Mouse (Mus musculus) small intestine, adult 2 months (tissue): ENCODE measurements around the gene Ccdc152. TPM values are rescaled to one million over a fixed set of nuclear protein-coding genes. Genes with fewer than 3 reads are reported as not detected.

Experiments
- H3K27ac ChIP-seq: fragments of 200-500 bp; 2 replicates; pipeline ENCODE4 v1.5.1; 2012; ENCODE audit warnings: low read depth, low read length, control low read depth, inconsistent platforms; ENCODE audit not compliant: insufficient read depth
- H3K27me3 ChIP-seq: fragments of 200-500 bp; 2 replicates; pipeline ENCODE4 v1.6.1; 2012; ENCODE audit warnings: mild to moderate bottlenecking, moderate library complexity, low read length, inconsistent platforms; ENCODE audit not compliant: control insufficient read depth, insufficient read depth
- H3K36me3 ChIP-seq: fragments of 200-500 bp; 2 replicates; pipeline ENCODE4 v1.6.1; 2012; ENCODE audit warnings: mild to moderate bottlenecking, low read length, control low read depth, inconsistent platforms; ENCODE audit not compliant: control insufficient read depth, insufficient read depth
- H3K4me1 ChIP-seq: fragments of 200-500 bp; 2 replicates; pipeline ENCODE4 v1.6.1; 2012; ENCODE audit warnings: low read length, inconsistent platforms, mixed read lengths; ENCODE audit not compliant: control insufficient read depth, insufficient read depth, insufficient read length
- H3K4me3 ChIP-seq: fragments of 200-500 bp; 2 replicates; pipeline ENCODE4 v1.5.1; 2012; ENCODE audit warnings: low read depth, mild to moderate bottlenecking, control low read depth, inconsistent platforms, low read length, moderate library complexity
- CTCF ChIP-seq: fragments of 200-500 bp; IDR thresholded peaks from 2 replicates; pipeline ENCODE4 v1.5.1; 2012; ENCODE audit warnings: low read depth, mild to moderate bottlenecking, control low read depth, inconsistent platforms, low read length, moderate library complexity, mixed read lengths; ENCODE audit not compliant: insufficient replicate concordance, insufficient read length; ENCODE audit errors: extremely low read depth
- POLR2A ChIP-seq: fragments of 200-500 bp; IDR thresholded peaks from 2 replicates; pipeline ENCODE4 v1.6.1; 2012; ENCODE audit warnings: low read depth, mild to moderate bottlenecking, control low read depth, inconsistent platforms, low read length, moderate library complexity
- WGBS: fragments of 180-500 bp; shearing (Covaris S2); methylation state at CpG from one replicate; pipeline ENCODE4 v1.1.7; 2018; 5-methylcytosine and 5-hydroxymethylcytosine counted together
- polyA plus RNA-seq: library from polyadenylated mRNA; depleted of rRNA; stranded (reverse); fragments of >200 nt; gene quantifications from 2 replicates; pipeline ENCODE4 v1.2.3, GENCODE M21; 2012; rRNA removed

The Ccdc152 gene
- 0.09 and 2.5 TPM in 2 replicates for polyA plus RNA-seq

DNA sequence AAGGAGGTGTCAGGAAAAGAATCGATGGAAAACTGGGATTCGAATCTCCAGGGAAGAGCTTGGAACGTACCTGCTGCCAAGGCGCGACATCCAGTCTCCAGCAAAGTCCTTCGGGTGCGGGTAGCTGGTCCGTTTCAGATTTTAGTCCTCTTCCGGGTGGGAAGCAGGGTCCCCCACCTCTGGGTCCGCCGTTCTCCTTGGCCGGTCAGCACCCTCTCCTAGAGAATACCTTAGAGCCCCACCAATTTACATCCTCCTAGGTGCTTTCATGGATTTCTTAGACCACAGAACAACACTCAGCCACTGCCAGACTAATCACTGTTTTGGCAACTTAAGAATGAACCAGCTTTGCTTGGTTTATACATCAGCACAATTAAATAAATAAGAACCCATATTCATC lies at the start of gene Ccdc152:
Gene Ccdc152 (minus strand): TSS at position 101 of the 400 bp plus-strand sequence.
- 92% methylated on average over 12 of the region's 12 CpGs for WGBS
- Histone ChIP-seq H3K27ac (no peak within 1 kb of the TSS), H3K4me3 (no peak within 1 kb of the TSS), H3K27me3 (no peaks in the 10 kb centered on the region), H3K36me3 (no peaks in the 10 kb centered on the region), H3K4me1 (no peaks in the 10 kb centered on the region)
- no peak for TF ChIP-seq CTCF
- TF ChIP-seq POLR2A, result no peak

DNA sequence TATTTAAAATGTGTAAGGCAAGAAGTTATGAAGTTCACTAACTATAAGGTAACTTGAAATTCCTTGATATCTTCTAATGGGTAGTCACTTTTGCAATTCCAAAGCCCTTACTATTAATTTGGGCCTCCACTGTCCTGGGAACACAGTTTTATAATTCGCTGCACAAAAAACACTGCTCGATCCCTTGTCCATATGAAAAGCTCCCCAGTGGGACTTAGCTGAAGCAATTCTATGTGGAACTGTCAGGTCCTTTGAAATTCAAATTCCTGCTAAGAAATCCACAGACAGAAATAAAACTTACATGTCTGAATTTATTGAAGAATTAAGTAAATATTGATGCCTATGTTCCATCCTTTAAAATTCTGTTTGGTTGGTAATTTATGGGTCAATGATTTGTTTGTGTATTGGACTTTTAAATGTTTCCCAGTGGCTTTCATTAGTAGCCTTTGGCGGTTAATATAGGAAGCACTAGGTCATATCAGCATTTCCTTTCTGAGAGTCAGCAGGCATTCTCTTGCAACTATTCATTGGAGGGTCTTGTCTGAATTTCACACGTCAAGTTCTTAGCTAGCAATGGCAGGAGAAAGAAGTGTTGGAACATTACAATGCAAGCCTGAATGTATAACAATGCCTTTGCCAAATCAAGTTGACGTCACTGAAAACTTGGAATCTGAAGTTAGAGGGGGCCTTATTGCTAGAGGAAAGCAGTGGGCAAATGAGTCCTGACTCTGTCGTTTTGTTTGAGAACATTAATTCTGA lies 46.2 kb upstream of the Ccdc152 start:
- Histone ChIP-seq H3K36me3 (no peaks in the 10 kb centered on the region), H3K27ac (no peak overlapping the region), H3K4me3 (no peak overlapping the region), H3K4me1 (no peaks in the 10 kb centered on the region), H3K27me3 (no peaks in the 10 kb centered on the region)
- 84% methylated on average over 6 of the region's 6 CpGs for WGBS
- no peak for TF ChIP-seq CTCF
- no peak for TF ChIP-seq POLR2A

DNA sequence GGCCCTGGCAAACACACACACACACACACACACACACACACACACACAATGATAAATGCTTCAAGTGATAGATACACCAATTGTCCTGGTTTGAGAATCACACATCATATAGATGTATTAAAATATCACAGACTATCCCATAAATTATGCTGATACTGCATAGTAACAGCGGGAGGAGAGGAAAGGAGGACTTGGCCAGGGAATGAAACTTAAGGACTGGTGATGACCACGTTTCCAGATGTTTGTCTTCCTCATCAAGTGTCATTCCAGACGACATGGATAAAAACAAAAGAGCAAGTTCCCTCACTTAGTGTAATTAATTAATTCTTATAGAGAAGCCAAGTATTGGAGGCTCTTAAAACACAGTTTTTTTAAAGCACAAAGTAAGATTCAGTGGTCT lies 43.4 kb upstream of the Ccdc152 start:
- H3K27ac ChIP-seq, result no peak overlapping the region
- WGBS, result 70% methylated on average over 3 of the region's 3 CpGs
- TF ChIP-seq POLR2A (no peak), CTCF (no peak)
- no peaks in the 10 kb centered on the region for H3K4me1 ChIP-seq
- H3K27me3 ChIP-seq, result no peaks in the 10 kb centered on the region
- H3K4me3 ChIP-seq, result no peak overlapping the region
- no peaks in the 10 kb centered on the region for H3K36me3 ChIP-seq

DNA sequence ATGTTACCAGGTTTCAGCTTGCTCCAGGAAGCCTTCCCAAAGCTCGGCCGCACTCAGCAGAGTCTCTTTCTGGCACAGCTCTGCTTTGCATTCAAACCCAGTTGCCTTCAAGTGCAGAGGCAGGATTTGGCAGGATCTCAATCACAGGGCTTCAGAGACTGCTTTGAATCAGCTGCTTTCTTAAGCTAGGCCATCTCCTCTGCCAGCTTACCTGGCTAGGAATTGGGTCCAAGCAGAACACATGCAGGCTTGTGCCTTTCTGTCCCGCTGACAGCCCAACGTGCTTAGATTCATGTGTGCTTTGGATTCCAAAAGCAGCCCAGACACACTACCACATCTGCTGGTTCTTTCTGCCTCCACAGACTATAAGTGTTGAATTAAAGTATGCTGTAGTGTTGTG lies 41.2 kb upstream of the Ccdc152 start:
- H3K4me1 ChIP-seq, result no peaks in the 10 kb centered on the region
- no peaks in the 10 kb centered on the region for H3K27me3 ChIP-seq
- no peak for TF ChIP-seq CTCF
- TF ChIP-seq POLR2A, result no peak
- no peaks in the 10 kb centered on the region for H3K36me3 ChIP-seq
- H3K4me3 ChIP-seq, result no peak overlapping the region
- H3K27ac ChIP-seq, result no peak overlapping the region
- WGBS, result 86% methylated on average over 4 of the region's 4 CpGs

DNA sequence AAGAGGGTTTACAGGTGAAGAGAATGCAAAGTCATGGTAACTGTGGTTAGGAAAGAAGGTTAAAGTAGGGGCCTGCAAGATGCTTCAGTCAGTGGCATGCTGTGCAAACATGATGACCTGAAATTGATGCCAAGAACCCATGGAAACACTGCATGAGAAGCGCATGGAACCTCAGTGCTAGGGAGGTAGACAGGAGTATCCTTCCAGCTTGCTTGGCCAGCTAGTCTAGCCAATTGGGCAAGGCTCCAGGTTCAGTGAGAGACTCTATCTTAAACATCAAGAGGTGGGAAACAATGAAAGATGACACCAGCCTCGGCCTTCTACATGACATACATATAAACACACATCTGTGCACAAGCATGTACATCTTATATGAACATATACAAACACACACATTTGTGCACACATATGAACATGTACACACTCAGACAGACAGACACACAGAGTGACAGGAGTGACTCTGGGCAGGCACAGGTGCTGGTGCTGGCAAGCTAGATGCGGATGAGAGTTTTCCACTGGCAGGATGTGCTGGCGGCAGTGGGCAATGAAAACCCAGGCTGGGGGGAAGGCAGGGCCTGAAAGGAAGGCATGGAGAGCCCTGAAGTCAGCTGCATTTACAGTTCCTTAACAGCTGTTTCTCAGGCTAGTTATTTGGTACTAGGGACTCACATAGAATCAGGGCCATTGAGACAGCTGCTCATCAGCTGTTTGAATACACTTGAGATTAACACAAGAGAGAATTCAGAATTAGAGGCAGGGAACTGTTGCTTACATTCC lies 38.7 kb upstream of the Ccdc152 start:
- Histone ChIP-seq H3K4me3 (no peak overlapping the region), H3K27me3 (no peaks in the 10 kb centered on the region), H3K4me1 (no peaks in the 10 kb centered on the region), H3K36me3 (no peaks in the 10 kb centered on the region), H3K27ac (no peak overlapping the region)
- 82% methylated on average over 4 of the region's 4 CpGs for WGBS
- TF ChIP-seq CTCF (no peak), POLR2A (no peak)

DNA sequence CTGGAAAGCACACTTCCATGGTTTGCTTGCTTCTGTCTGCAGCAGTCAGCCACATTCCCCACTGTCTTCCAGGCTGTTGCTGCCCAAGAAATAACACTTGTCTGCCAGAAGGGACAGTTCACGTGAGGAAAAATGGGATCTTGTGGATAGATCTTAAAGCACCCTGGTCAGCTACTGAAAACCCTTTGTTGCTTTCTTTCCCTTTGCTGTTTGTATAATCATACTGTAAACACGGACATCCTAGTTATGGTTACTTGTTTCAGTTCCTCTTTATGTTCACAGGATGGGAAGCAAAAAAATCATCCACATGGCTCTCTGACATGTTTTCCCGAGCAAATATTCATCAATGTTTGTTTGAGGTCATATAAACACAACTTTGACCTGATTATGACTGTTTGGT lies 36.5 kb upstream of the Ccdc152 start:
- TF ChIP-seq CTCF (no peak), POLR2A (no peak)
- no peak overlapping the region for H3K27ac ChIP-seq
- WGBS, result 71% methylated on average over 3 of the region's 3 CpGs
- no peaks in the 10 kb centered on the region for H3K4me1 ChIP-seq
- H3K36me3 ChIP-seq, result no peaks in the 10 kb centered on the region
- no peak overlapping the region for H3K4me3 ChIP-seq
- H3K27me3 ChIP-seq, result no peaks in the 10 kb centered on the region

DNA sequence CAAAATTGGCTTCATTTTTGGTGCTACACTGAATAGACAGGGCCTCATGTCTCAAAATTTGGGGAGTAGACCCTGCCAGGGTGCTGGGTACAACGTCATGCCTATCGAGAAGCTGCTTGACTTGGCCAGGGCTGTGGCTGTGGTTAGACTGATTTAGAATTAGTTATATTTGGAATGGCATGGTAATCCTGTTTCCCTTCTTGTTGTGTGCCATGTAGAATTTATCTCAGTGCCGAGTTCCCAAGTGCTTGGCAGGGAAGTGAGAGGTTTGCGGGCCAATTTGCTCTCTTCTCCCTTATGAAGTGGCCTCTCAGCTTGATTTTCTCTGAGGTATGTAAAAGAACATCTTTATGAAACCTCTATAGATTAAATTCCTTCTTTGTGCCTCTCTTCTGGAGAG lies 29.2 kb upstream of the Ccdc152 start:
- TF ChIP-seq POLR2A (no peak), CTCF (no peak)
- Histone ChIP-seq H3K27me3 (no peaks in the 10 kb centered on the region), H3K27ac (no peak overlapping the region), H3K4me3 (no peak overlapping the region), H3K36me3 (0 out of 2 replicates have a peak, but pooled peaks cover 1% of the 10 kb centered on the region), H3K4me1 (no peaks in the 10 kb centered on the region)
- 87% methylated on average over 4 of the region's 4 CpGs for WGBS
